Mouse (Mus musculus) stomach, embryonic 14.5 days (tissue): ENCODE data around the gene Faf1. TPM values are rescaled to one million over a fixed set of nuclear protein-coding genes. Genes with fewer than 3 reads are reported as not detected.

ENCODE experiments used
- ATAC-seq: fragments of 200-750 bp; cut with Nextera tagmentation; 2 replicates; pipeline ENCODE4 v1.8.0; 2017; ENCODE audit warnings: low read depth, moderate TSS enrichment; ENCODE audit not compliant: insufficient number of reproducible peaks, insufficient read depth, low FRiP score
- H3K27ac ChIP-seq: fragments of 300-500 bp; sonication (generic); 2 replicates; pipeline ENCODE4 v1.5.1; 2014; ENCODE audit warnings: mild to moderate bottlenecking, low read length, moderate library complexity, mixed read lengths
- H3K27me3 ChIP-seq: fragments of 300-500 bp; sonication (generic); 2 replicates; pipeline ENCODE4 v1.6.1; 2014; ENCODE audit warnings: low read length, control low read depth, mixed read lengths; ENCODE audit not compliant: control insufficient read depth, insufficient read depth
- H3K36me3 ChIP-seq: fragments of 300-500 bp; sonication (generic); 2 replicates; pipeline ENCODE4 v1.6.1; 2014; ENCODE audit warnings: mild to moderate bottlenecking, control low read depth, low read length, moderate library complexity, mixed read lengths; ENCODE audit not compliant: control insufficient read depth, insufficient read depth
- H3K4me1 ChIP-seq: fragments of 300-500 bp; sonication (generic); 2 replicates; pipeline ENCODE4 v1.6.1; 2014; ENCODE audit warnings: low read length, control low read depth, mixed read lengths; ENCODE audit not compliant: control insufficient read depth, insufficient read depth
- H3K4me2 ChIP-seq: fragments of 300-500 bp; sonication (generic); replicated peaks from 2 replicates; pipeline ENCODE4 v1.6.1; 2014; ENCODE audit warnings: low read depth, low read length, control low read depth
- H3K4me3 ChIP-seq: fragments of 300-500 bp; sonication (generic); 2 replicates; pipeline ENCODE4 v1.5.1; 2014; ENCODE audit warnings: low read depth, low read length, control low read depth
- H3K9ac ChIP-seq: fragments of 300-500 bp; sonication (generic); replicated peaks from 2 replicates; pipeline ENCODE4 v1.6.1; 2014; ENCODE audit warnings: low read depth, mild to moderate bottlenecking, control low read depth, low read length, moderate library complexity, mixed read lengths
- H3K9me3 ChIP-seq: fragments of 300-500 bp; sonication (generic); 2 replicates; pipeline ENCODE4 v1.6.1; 2016; ENCODE audit warnings: low read depth, low read length, control low read depth; ENCODE audit not compliant: control insufficient read depth
- WGBS: fragments of 180-500 bp; shearing (Covaris S2); extraction: QIAGEN DNeasy Blood & Tissue Kit; methylation state at CpG from one replicate; pipeline ENCODE4 v1.1.7; 2014; 5-methylcytosine and 5-hydroxymethylcytosine counted together
- polyA plus RNA-seq: library from polyadenylated mRNA; unstranded; fragments of >200 nt; fragmentation: Nextera tagmentation; extraction: Ambion mirVana; gene quantifications from 2 replicates; pipeline ENCODE4 v1.2.1, GENCODE M21; 2014

The Faf1 gene
- polyA plus RNA-seq, 1 experiment from 2014 or later: 29.0 TPM

DNA sequence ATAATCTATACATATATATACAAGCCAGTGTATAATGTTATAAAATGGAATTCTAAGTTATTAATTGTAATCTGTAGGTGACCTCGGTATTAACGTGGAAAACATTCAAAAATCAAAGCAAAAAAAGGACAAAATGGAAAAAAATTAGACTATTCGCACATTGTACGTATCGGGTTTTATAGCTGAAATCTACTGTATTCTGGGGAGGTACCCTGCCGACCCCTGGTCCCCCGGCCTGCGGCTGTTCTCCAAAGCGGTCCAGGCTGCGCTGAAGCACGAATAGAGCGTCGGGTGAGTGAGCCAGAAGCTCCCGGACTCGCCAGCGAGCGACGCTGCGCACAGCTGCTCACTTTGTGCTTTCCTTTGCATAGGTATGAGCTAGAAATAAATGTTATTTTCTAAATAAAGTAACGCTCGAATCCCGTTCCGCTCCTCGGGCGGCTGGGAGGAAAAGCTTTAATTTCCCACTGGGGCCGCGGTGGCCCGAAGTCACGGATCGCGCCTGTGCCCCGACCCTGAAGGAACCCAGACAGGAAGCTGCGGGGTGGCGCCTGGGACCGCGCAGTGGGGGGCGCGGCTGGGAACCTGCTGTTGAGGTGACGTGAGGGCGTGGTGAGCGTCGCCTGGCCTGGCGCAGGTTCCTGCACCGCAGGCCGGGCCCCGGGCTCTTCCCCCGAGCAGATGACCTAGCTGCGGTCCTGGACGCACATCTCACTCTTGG lies 307.1 kb downstream of the Faf1 start:
- H3K9me3 ChIP-seq: no peaks in the 10 kb centered on the region
- peaks cover 6% of the 10 kb centered on the region for H3K4me1 ChIP-seq
- 2% methylated on average over 49 of the region's 49 CpGs for WGBS
- no peak for ATAC-seq
- H3K4me3 ChIP-seq: peak overlapping the region; percentile 11
- H3K36me3 ChIP-seq: no peaks in the 10 kb centered on the region
- peak overlapping the region; percentile 23; the same call in 1 of the 2 replicates for H3K4me2 ChIP-seq
- H3K27me3 ChIP-seq: peaks cover 88% of the 10 kb centered on the region
- no peak overlapping the region for H3K9ac ChIP-seq
- H3K27ac ChIP-seq: no peak overlapping the region

DNA sequence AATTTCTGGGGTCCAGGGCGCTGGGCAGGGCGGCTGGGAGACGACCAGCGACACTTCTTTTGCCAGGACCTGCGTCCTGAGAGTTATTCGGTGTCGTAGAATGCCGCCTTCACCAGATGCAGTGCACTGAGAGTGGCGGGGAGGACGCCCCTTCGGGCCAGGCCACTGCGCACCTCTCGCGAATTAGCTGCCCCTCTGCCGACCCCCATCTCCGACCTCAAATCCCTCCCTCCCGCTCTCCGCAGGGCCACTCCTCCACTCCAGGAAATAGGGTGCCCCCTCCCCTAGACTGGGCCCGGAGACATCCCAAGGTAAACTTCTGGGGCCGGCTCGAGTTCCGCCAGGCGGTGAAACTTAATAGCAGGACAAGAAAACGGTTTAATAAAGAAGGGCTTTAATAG lies 307.6 kb downstream of the Faf1 start:
- ATAC-seq: no peak
- no peaks in the 10 kb centered on the region for H3K9me3 ChIP-seq
- peaks cover 6% of the 10 kb centered on the region for H3K4me1 ChIP-seq
- H3K27ac ChIP-seq: no peak overlapping the region
- no peak overlapping the region for H3K9ac ChIP-seq
- peaks cover 88% of the 10 kb centered on the region for H3K27me3 ChIP-seq
- H3K4me2 ChIP-seq: 0 out of 2 replicates have a peak overlapping the region, but pooled peaks have one; percentile 23
- under 1% methylated on average over 24 of the region's 24 CpGs for WGBS
- H3K4me3 ChIP-seq: peak overlapping the region; percentile 11
- H3K36me3 ChIP-seq: no peaks in the 10 kb centered on the region

DNA sequence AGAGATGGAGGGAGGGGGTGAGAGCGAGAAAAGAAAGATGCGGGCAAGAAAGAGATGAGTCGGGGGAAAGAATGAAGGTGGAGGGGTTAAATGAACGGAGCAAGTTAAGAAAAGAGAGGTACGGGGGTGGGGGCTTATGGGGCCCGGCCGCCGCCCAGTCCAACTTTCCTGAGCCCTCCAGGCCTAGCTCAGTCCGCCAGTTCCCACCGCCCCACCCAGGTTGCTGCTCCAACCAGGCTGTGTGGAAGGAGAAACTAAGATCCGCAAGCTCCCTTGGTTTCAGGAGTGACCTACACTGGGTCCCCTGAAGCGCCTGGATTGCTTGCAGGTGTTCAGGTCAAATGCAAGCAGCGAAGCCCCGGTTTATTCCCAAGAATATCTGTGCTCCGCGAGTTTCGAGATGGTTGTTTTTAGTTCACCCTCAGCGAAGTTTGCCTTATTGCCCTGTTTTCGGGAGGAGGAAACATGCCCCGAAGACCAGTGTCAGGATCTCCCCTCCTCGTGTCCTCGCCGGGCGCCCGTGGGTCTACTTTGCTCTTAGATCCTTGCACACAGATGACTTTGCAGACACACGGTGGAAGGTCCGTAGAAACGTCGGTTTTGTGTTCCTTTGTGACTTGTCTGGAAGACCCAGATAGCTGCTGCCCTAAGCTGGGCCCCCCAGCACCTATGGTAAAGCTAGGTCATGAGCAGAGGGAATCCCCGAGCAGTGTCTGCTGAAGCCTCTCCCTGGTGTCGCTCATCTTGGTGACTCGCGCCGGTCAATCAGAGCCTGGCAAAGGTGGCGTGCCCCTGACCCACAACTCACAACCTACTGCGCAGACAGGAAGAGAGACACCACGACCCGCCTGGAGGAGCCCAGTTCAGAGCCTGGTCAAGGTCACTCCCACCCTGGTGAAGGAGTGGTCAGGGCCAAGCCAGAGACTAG lies 308.4 kb downstream of the Faf1 start:
- Histone ChIP-seq H3K4me2 (no peak overlapping the region), H3K27ac (no peak overlapping the region), H3K9ac (no peak overlapping the region), H3K4me1 (peaks cover 6% of the 10 kb centered on the region), H3K9me3 (no peaks in the 10 kb centered on the region), H3K4me3 (no peak overlapping the region), H3K36me3 (no peaks in the 10 kb centered on the region), H3K27me3 (peaks cover 86% of the 10 kb centered on the region)
- 2% methylated on average over 38 of the region's 38 CpGs for WGBS
- no peak for ATAC-seq

DNA sequence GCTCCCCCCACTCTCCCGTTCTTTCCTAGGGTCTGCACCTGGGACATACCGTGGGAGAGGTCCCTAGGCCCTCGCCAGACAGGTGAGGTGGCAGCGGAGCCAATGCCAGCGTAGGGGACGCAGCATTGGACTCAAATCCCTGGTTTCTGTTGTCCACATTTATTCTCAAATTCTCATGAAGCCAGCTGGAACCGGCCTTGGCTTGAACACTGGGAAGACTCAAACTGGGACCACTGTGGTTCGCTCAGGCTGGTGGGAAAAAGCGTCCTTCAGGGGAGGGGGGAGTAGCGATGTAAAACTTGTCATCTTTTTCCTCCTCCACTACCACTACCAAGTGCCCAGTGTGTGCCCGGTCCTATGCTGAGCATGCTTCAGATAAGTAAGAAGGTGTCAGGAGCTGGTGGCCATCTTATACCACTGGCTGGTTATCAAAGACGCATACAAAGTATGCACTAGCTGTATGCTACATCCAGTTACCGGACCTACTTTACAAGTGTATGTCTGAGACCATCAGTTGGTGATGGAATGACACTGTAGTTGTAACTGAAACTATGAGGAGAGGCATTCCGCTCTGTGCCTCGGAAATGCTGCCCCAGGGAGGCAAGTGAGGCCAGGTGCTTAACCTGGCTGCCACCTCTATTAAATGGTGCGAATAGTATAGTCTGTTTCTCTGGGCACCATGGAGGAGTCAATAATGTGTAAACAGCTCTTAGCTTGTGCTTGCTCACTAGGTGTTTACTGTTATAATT lies 309.2 kb downstream of the Faf1 start:
- Histone ChIP-seq H3K27ac (no peak overlapping the region), H3K9ac (no peak overlapping the region), H3K9me3 (no peaks in the 10 kb centered on the region), H3K4me2 (no peak overlapping the region), H3K4me3 (no peak overlapping the region), H3K36me3 (no peaks in the 10 kb centered on the region), H3K27me3 (peaks cover 84% of the 10 kb centered on the region), H3K4me1 (peaks cover 6% of the 10 kb centered on the region)
- no peak for ATAC-seq
- 4% methylated on average over 16 of the region's 16 CpGs for WGBS

DNA sequence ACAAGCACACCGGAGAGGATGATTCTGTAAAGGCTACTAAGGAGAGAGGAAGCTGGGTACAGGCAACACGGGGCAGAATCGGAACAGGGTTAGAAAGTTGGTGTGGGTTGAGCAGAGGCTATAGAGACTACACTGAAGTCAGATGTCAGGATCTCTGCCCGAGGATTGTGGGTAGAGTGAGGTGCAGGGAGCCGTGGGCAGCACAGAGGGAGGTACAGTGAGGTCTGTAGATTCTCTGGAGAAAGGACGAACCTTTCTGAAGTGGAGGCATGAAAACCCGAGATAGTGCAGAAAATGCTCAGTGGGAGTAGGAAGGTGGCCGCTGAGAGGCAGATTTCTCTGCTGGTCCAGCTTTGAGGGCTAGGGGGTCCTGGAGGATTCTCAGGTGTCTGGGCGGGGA lies 309.9 kb downstream of the Faf1 start:
- Histone ChIP-seq H3K4me2 (no peak overlapping the region), H3K27me3 (peaks cover 81% of the 10 kb centered on the region), H3K36me3 (no peaks in the 10 kb centered on the region), H3K27ac (no peak overlapping the region), H3K9ac (no peak overlapping the region), H3K9me3 (no peaks in the 10 kb centered on the region), H3K4me3 (no peak overlapping the region), H3K4me1 (peaks cover 6% of the 10 kb centered on the region)
- no peak for ATAC-seq
- WGBS: 3% methylated on average over 9 of the region's 9 CpGs

DNA sequence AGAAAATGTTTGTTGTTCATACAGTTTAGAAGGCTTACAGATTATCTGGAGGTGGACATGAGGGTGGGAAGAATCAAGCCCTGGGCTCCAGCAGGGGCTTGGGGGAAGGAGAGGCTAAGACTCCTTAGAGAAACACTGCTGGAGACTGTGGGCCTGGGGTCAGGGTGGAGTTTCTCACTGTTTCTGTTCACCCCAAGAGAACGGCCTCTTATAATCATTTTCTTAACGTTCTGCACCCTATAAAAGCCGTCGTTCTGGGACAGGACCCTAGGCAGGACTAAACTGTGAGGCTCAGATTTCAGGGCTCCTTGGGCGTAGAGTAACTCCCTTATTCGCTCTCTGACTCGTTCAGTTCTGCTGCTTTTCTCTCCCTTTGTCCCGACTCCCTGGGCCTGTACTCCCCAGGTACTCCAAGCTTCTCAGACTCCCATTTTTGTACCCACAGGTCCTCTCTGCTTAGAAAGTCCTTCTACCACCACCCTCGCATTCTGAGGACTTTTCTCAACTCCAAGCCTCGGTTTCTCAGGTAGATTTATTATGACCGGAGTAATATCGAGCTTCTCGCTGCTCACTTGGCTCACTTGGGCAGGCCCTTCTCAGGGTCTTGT lies 310.5 kb downstream of the Faf1 start:
- Histone ChIP-seq H3K36me3 (no peaks in the 10 kb centered on the region), H3K4me2 (no peak overlapping the region), H3K27ac (no peak overlapping the region), H3K9ac (no peak overlapping the region), H3K4me1 (peaks cover 6% of the 10 kb centered on the region), H3K27me3 (peaks cover 76% of the 10 kb centered on the region), H3K4me3 (no peak overlapping the region), H3K9me3 (no peaks in the 10 kb centered on the region)
- no peak for ATAC-seq
- WGBS: 7% methylated on average over 13 of the region's 13 CpGs

DNA sequence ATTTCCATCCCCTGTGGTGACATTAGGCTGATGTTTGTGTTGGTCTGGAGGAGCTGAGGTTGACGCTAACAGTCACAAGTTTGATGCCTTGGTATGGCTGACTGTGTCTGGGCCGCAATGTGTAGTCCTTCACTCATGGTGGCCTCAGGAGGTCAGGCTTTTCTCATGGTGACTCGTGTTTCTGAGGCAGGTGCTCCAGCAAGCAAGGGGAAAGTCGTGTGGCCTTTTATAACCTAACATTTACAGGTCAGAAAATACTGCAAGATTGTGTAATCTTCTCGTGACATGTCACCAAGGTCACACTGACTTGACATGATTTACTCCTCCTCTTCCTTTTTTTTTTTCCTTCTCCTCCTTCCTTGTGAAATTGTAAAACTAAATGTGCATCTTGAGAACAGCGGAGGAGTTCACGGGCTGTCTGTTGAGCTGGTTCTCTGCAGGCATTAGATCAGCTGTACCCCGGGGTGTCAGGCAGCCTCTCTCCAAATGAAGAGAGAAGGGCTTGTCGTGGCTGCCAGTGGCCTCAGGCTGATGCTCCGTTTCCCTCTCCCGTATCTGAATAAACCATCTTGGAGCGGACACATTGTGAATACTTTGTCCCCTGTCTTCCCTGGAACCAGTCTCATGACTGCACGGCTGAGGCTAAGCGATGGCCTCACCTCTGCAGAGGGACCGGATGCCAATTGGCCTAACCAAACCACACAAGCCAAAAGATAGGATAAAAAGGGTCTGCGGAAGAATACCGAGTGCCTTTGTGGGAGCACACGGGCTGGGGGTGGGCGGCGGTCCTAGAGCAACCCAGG lies 311.4 kb downstream of the Faf1 start:
- Histone ChIP-seq H3K9me3 (no peaks in the 10 kb centered on the region), H3K27me3 (peaks cover 70% of the 10 kb centered on the region), H3K27ac (no peak overlapping the region), H3K4me2 (no peak overlapping the region), H3K9ac (no peak overlapping the region), H3K4me1 (no peaks in the 10 kb centered on the region), H3K36me3 (no peaks in the 10 kb centered on the region), H3K4me3 (no peak overlapping the region)
- no peak for ATAC-seq
- 4% methylated on average over 20 of the region's 20 CpGs for WGBS
